Mouse (Mus musculus) adrenal gland, postnatal 25 days (tissue): ENCODE measurements around the gene Thsd7a. TPM values are rescaled to one million over a fixed set of nuclear protein-coding genes. Genes with fewer than 3 reads are reported as not detected.

ENCODE experiments used
- DNase-seq: peaks from one replicate; pipeline ENCODE4 v3.0.0; 2021; ENCODE audit warnings: mixed read lengths
- total RNA-seq: library from RNA; stranded (reverse); gene quantifications from 2 replicates; pipeline ENCODE4 v1.2.3, GENCODE M21; 2021

Thsd7a gene
- total RNA-seq, 1 experiment from 2014 or later = 14.4 TPM

- DNase-seq = no peak
These were observed 248.3 kb downstream of the Thsd7a start for GRCm38 (mm10) chr6:12500888-12501287.

GRCm38 (mm10) chr6:12499866-12500265 is 249.3 kb downstream of the Thsd7a start:
- no peak for DNase-seq

- no peak for DNase-seq
These were observed 255.6 kb downstream of the Thsd7a start for GRCm38 (mm10) chr6:12493571-12493970.

GRCm38 (mm10) chr6:12488882-12489281 is 260.3 kb downstream of the Thsd7a start:
- DNase-seq = no peak

GRCm38 (mm10) chr6:12481527-12482163 is 267.6 kb downstream of the Thsd7a start:
- no peak for DNase-seq

- no peak for DNase-seq
These were observed 270.9 kb downstream of the Thsd7a start for GRCm38 (mm10) chr6:12478359-12478758.

- DNase-seq = no peak
These were observed 278.3 kb downstream of the Thsd7a start for GRCm38 (mm10) chr6:12470935-12471334.

GRCm38 (mm10) chr6:12467339-12468124 is 281.7 kb downstream of the Thsd7a start:
- DNase-seq = no peak

GRCm38 (mm10) chr6:12458841-12459240 is 290.4 kb downstream of the Thsd7a start:
- no peak for DNase-seq

GRCm38 (mm10) chr6:12457451-12457850 is 291.8 kb downstream of the Thsd7a start:
- no peak for DNase-seq

GRCm38 (mm10) chr6:12454876-12455485 is 294.2 kb downstream of the Thsd7a start:
- DNase-seq = no peak

- DNase-seq = no peak
These were observed 295.1 kb downstream of the Thsd7a start for GRCm38 (mm10) chr6:12454132-12454531.

- peak; percentile 77 for DNase-seq
These were observed 300.4 kb downstream of the Thsd7a start for GRCm38 (mm10) chr6:12448851-12449250.

GRCm38 (mm10) chr6:12445486-12445885 is 303.7 kb downstream of the Thsd7a start:
- DNase-seq = no peak

- DNase-seq = no peak
These were observed 309.6 kb downstream of the Thsd7a start for GRCm38 (mm10) chr6:12439561-12439960.

GRCm38 (mm10) chr6:12419070-12419469 is 330.1 kb downstream of the Thsd7a start:
- no peak for DNase-seq

GRCm38 (mm10) chr6:12416976-12417375 is 332.2 kb downstream of the Thsd7a start:
- DNase-seq = no peak

- no peak for DNase-seq
These were observed 344.8 kb downstream of the Thsd7a start for GRCm38 (mm10) chr6:12404441-12404840.

- DNase-seq = no peak
These were observed 346.2 kb downstream of the Thsd7a start for GRCm38 (mm10) chr6:12402996-12403395.

GRCm38 (mm10) chr6:12397776-12398522 is 351.3 kb downstream of the Thsd7a start:
- DNase-seq = no peak

GRCm38 (mm10) chr6:12393574-12394380 is 355.4 kb downstream of the Thsd7a start:
- DNase-seq = no peak

- no peak for DNase-seq
These were observed 362.5 kb downstream of the Thsd7a start for GRCm38 (mm10) chr6:12386731-12387130.
